Mouse (Mus musculus) stomach, embryonic 15.5 days (tissue): ENCODE measurements at regions not wholly inside any gene's neighbourhood (a gene's known extent, or its start where the extent isn't known, plus 50 kb on each side); places are given as distances from the start of the nearest gene placed in this dataset.

ENCODE experiments used
- ATAC-seq: fragments of 200-750 bp; cut with Nextera tagmentation; 2 replicates; pipeline ENCODE4 v1.8.0; 2017; ENCODE audit warnings: low read depth, moderate number of reproducible peaks, moderate TSS enrichment; ENCODE audit not compliant: insufficient read depth, low FRiP score
- H3K27ac ChIP-seq: fragments of 300-500 bp; sonication (generic); 2 replicates; pipeline ENCODE4 v1.5.1; 2015; ENCODE audit warnings: mild to moderate bottlenecking, inconsistent platforms
- H3K27me3 ChIP-seq: fragments of 300-500 bp; sonication (generic); replicated peaks from 2 replicates; pipeline ENCODE4 v1.6.1; 2015; ENCODE audit warnings: inconsistent platforms
- H3K36me3 ChIP-seq: fragments of 300-500 bp; sonication (generic); 2 replicates; pipeline ENCODE4 v1.6.1; 2015; ENCODE audit warnings: inconsistent platforms
- H3K4me1 ChIP-seq: fragments of 300-500 bp; sonication (generic); 2 replicates; pipeline ENCODE4 v1.6.1; 2015; ENCODE audit warnings: inconsistent platforms
- H3K4me2 ChIP-seq: fragments of 300-500 bp; sonication (generic); 2 replicates; pipeline ENCODE4 v1.6.1; 2015; ENCODE audit warnings: mild to moderate bottlenecking, inconsistent platforms
- H3K4me3 ChIP-seq: fragments of 300-500 bp; sonication (generic); replicated peaks from 2 replicates; pipeline ENCODE4 v1.5.1; 2015; ENCODE audit warnings: inconsistent platforms
- H3K9ac ChIP-seq: fragments of 300-500 bp; sonication (generic); 2 replicates; pipeline ENCODE4 v1.6.1; 2015; ENCODE audit warnings: inconsistent platforms
- H3K9me3 ChIP-seq: fragments of 300-500 bp; sonication (generic); 2 replicates; pipeline ENCODE4 v1.6.1; 2016; ENCODE audit warnings: inconsistent platforms
- WGBS: fragments of 180-500 bp; shearing (Covaris S2); methylation state at CpG from one replicate; pipeline ENCODE4 v1.1.7; 2015; 5-methylcytosine and 5-hydroxymethylcytosine counted together

DNA sequence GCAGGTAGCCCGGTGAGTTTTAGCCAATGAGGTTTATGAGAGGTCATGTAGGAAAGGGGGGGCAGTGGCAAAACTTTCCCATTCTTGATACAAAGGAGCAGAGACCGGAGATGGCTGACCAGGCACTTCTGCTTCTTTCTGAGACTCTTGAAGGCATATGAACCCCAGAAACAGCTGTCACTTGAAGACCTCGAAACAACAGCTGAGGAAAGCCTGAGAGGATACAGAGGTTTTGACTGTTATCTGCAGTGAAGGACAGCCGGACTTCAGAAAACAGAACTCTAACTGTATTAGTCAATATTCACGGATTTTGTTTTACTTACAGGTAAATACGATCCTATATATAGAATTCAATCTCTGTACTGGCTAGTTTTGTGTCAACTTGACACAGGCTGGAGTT, 50.0 kb upstream of the Tiparp start:
- H3K27me3 ChIP-seq = no peaks in the 10 kb centered on the region
- WGBS = 84% methylated on average over 6 of the region's 6 CpGs
- no peak for ATAC-seq

DNA sequence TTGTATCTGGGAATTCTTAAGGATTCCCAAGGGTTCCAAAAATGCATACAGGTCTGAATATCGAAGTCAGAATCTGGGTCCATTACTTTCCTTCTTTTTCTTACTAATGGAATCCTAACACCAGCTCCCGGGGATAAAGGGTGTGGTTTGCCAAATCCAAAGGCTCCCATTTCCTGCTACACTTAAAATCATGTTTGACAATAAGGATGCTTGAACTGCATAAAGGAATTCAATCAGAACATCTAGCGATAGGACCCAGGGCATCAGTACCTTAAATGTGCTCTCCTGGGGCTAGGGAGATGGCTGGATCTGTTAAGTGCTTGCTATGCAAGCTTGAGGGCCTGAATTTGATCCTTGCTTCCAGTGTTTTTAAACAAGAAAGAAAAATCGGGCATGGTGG, 51.1 kb upstream of the Tiparp start:
- Histone ChIP-seq H3K9me3 (no peaks in the 10 kb centered on the region), H3K9ac (no peak overlapping the region), H3K4me2 (no peak overlapping the region), H3K27me3 (no peaks in the 10 kb centered on the region), H3K4me1 (no peaks in the 10 kb centered on the region), H3K4me3 (no peak overlapping the region), H3K27ac (no peak overlapping the region), H3K36me3 (no peaks in the 10 kb centered on the region)
- ATAC-seq = no peak
- WGBS = 62% methylated on average over 4 of the region's 4 CpGs

More for the DNA sequence above, 50.0 kb upstream of the Tiparp start:
- no peaks in the 10 kb centered on the region for H3K9me3 ChIP-seq
- H3K36me3 ChIP-seq = no peaks in the 10 kb centered on the region
- H3K9ac ChIP-seq = no peak overlapping the region
- no peak overlapping the region for H3K4me3 ChIP-seq
- no peak overlapping the region for H3K27ac ChIP-seq
- H3K4me1 ChIP-seq = no peaks in the 10 kb centered on the region
- H3K4me2 ChIP-seq = no peak overlapping the region

DNA sequence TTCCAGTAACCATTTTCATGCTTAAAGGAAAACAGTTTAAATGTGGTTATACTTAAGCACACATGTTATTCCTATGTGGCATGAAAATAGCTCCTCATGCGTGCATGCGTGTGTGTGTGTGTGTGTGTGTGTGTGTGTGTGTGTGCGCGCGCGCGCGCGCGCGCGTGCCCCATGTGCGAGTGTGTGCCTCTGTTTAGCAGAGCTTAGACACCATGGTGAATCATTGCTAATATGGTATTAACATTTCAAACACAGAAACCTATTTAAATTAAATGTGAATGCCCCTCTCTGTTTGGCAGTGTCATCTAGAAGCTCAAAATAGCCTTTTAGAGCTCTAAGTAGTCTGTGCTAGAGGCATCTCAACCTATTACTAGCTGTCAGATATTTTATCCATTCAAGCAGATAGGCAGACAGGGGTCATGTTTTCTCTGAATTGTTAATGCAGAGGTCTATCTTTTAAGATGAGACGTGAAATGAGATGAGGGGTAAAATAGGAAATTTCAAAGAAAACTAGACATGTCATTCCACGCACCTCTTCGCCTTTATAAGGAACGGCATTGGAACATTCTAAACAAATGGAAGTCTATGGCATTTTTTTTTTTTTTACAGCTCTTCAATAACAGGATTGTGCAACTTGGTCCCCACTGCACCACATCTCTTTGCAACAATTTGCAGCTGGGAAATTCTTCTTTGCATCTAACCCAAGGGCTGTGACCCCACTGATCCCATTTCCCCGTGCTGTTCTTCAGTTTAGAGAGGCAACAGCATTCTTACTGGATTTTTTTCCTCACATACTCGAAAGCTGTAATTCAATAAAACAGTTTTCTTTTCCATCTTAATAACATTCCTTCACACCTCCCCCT, 51.9 kb upstream of the Tiparp start:
- Histone ChIP-seq H3K4me3 (no peak overlapping the region), H3K4me1 (no peaks in the 10 kb centered on the region), H3K36me3 (no peaks in the 10 kb centered on the region), H3K4me2 (no peak overlapping the region), H3K9ac (no peak overlapping the region), H3K9me3 (no peaks in the 10 kb centered on the region), H3K27me3 (no peaks in the 10 kb centered on the region), H3K27ac (no peak overlapping the region)
- ATAC-seq = no peak
- WGBS = 79% methylated on average over 19 of the region's 19 CpGs

DNA sequence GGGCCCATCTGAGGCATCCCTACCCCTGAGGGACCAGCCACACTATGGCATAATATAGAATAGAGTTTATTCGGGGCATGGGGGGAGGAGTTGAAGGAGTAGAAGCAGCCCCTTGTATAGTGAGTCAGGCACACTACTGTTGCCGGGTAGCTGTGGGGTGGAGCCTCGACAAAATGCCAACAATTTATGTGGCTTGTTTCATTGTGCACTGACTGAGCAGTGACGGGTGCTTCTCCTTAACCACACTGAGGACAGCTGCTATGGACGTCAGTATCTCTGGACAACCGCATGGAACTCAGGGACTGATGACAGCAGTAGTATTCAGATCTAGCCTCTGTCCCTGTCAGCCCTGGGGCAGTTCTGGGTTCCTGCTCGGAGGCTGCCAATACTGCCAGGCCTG, 53.6 kb upstream of the Tiparp start:
- 68% methylated on average over 7 of the region's 7 CpGs for WGBS
- Histone ChIP-seq H3K4me1 (no peaks in the 10 kb centered on the region), H3K36me3 (no peaks in the 10 kb centered on the region), H3K9me3 (no peaks in the 10 kb centered on the region), H3K4me3 (no peak overlapping the region), H3K4me2 (no peak overlapping the region), H3K27me3 (no peaks in the 10 kb centered on the region), H3K9ac (no peak overlapping the region), H3K27ac (no peak overlapping the region)
- no peak for ATAC-seq

DNA sequence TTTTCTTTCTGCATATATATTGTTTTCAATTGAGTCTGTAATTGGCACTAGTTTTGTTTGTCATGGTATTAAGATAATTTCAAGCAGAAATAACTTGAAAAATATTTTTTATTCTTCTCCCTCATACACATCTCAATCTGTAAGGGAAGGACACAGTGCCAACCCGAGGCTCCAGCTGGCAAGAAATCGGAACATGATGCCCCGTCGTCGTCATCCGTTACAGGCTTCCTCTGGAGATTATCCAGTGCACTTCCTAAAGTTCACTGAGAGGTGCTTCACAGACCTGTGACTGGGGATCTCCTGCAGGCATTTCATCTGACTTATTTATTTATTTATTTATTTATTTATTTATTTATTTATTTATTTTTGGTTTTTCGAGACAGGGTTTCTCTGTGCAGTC, 56.4 kb upstream of the Tiparp start:
- Histone ChIP-seq H3K4me3 (no peak overlapping the region), H3K27ac (no peak overlapping the region), H3K4me2 (no peak overlapping the region), H3K36me3 (no peaks in the 10 kb centered on the region), H3K9me3 (no peaks in the 10 kb centered on the region), H3K9ac (no peak overlapping the region), H3K4me1 (no peaks in the 10 kb centered on the region), H3K27me3 (no peaks in the 10 kb centered on the region)
- ATAC-seq = no peak
- WGBS = 89% methylated on average over 7 of the region's 7 CpGs

DNA sequence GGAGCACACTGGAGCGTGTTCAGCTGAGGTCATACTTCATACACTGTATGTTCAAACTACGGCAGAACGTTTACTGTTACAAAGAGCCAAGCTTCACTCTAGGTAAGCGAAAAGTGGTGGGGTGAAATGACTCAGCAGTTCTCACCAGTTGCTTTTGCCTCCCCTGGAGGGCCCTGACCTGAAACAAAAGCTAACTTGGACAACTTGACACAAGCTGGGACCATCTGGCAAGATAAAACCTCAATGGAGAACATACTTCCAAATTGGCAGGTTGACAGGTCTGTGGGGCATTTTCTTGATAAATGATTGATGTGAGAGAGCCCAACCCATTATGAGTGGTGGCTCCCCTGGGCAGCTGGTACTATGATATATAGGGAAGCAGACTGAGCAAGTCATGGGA, 59.0 kb upstream of the Tiparp start:
- no peaks in the 10 kb centered on the region for H3K27me3 ChIP-seq
- no peak for ATAC-seq
- H3K4me1 ChIP-seq = no peaks in the 10 kb centered on the region
- H3K9ac ChIP-seq = no peak overlapping the region
- H3K27ac ChIP-seq = no peak overlapping the region
- WGBS = 55% methylated on average over 4 of the region's 4 CpGs
- H3K4me2 ChIP-seq = no peak overlapping the region
- no peak overlapping the region for H3K4me3 ChIP-seq
- no peaks in the 10 kb centered on the region for H3K9me3 ChIP-seq
- no peaks in the 10 kb centered on the region for H3K36me3 ChIP-seq

DNA sequence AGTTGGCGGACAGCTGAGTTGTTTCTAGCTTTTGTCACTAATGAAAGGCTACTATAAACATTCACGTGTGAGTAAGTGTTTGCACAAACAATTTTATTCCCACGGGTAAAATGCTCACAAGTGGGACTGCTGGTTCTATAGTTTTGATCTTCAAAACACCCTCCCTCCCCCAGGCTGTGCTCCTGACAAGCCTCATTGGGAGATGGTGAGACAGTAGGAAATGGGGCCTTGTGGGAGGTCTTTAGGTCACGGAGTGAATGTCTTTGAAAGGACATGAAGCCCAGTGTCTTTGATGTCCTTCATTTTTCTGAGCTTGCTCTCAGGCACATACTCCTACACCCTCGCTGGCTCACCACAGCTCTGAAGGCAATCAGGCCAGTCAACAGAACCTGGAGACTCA, 63.4 kb upstream of the Tiparp start:
- no peak for ATAC-seq
- Histone ChIP-seq H3K4me1 (no peaks in the 10 kb centered on the region), H3K27ac (no peak overlapping the region), H3K27me3 (no peaks in the 10 kb centered on the region), H3K9me3 (no peaks in the 10 kb centered on the region), H3K36me3 (no peaks in the 10 kb centered on the region), H3K9ac (no peak overlapping the region), H3K4me3 (no peak overlapping the region), H3K4me2 (no peak overlapping the region)
- 48% methylated on average over 5 of the region's 5 CpGs for WGBS

DNA sequence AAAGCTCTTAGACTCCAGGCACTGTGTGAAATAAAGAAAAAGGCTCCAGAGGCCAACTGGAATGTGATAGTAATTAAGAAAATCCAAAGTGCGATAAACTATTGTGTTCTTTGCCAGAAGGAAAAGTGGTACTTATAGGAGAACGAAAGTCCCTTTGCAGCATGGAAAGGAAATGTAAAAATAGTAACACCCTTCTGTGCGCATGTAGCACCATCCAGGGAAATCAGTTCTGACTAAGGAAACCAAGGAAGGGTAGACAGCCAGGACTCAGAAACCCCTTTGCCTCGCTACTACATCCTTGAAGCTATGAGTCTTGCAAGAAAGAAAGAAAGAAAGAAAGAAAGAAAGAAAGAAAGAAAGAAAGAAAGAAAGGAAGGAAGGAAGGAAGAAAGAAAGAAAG, 67.3 kb upstream of the Tiparp start:
- no peaks in the 10 kb centered on the region for H3K36me3 ChIP-seq
- 72% methylated on average over 4 of the region's 4 CpGs for WGBS

DNA sequence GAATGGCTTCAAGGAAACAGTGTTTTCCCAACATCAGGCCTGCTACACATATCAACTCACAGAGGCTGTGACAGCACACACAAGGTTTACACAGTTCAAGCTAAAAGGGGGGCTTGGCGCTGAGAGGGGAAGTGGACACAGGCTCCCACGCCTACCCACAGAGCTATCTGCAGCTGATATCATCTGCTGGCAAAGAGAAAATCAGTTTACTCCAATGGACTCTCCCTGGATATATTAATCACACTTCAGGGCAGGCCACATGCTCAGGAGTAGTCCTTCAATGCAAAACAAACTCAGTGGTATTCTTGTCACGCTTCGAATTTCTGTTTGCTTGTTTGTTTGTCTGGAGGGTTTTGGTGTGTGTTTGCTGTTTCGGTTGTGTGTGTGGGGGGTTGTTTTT, 67.3 kb upstream of the Ssr3 start:
- H3K4me1 ChIP-seq = 0 out of 2 replicates have a peak, but pooled peaks cover 3% of the 10 kb centered on the region
- WGBS = 43% methylated on average over 5 of the region's 5 CpGs
- no peak overlapping the region for H3K4me2 ChIP-seq
- H3K36me3 ChIP-seq = no peaks in the 10 kb centered on the region
- ATAC-seq = no peak
- H3K27me3 ChIP-seq = no peaks in the 10 kb centered on the region
- H3K9ac ChIP-seq = no peak overlapping the region
- H3K9me3 ChIP-seq = no peaks in the 10 kb centered on the region
- H3K27ac ChIP-seq = no peak overlapping the region
- no peak overlapping the region for H3K4me3 ChIP-seq

More for the DNA sequence above, 67.3 kb upstream of the Tiparp start:
- Histone ChIP-seq H3K4me3 (no peak overlapping the region), H3K27ac (no peak overlapping the region), H3K9ac (no peak overlapping the region), H3K4me2 (no peak overlapping the region), H3K4me1 (no peaks in the 10 kb centered on the region), H3K9me3 (no peaks in the 10 kb centered on the region), H3K27me3 (no peaks in the 10 kb centered on the region)
- ATAC-seq = no peak

DNA sequence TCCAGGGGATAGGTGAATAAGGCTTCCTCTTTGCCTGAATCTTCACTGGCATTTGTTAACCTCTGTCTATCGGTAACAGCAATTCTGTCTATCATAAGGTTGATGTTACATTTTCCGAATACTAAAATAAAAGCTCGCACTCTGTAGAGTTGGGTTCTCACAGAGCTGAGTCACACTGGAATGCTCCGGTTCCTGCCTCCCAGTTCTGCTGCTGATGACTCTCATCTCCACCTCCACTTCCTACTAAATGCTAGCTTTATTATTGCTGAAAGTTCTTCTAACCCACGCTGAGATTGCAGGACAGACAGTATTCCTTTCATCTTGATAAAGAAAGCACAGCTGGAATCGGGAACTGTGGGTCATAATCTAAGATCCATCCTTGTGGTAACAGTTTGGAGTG, 65.5 kb upstream of the Ssr3 start:
- H3K4me3 ChIP-seq = no peak overlapping the region
- H3K4me2 ChIP-seq = no peak overlapping the region
- 0 out of 2 replicates have a peak, but pooled peaks cover 3% of the 10 kb centered on the region for H3K4me1 ChIP-seq
- H3K27me3 ChIP-seq = no peaks in the 10 kb centered on the region
- H3K36me3 ChIP-seq = no peaks in the 10 kb centered on the region
- no peak overlapping the region for H3K27ac ChIP-seq
- no peaks in the 10 kb centered on the region for H3K9me3 ChIP-seq
- no peak for ATAC-seq
- no peak overlapping the region for H3K9ac ChIP-seq
- WGBS = 65% methylated on average over 6 of the region's 6 CpGs

DNA sequence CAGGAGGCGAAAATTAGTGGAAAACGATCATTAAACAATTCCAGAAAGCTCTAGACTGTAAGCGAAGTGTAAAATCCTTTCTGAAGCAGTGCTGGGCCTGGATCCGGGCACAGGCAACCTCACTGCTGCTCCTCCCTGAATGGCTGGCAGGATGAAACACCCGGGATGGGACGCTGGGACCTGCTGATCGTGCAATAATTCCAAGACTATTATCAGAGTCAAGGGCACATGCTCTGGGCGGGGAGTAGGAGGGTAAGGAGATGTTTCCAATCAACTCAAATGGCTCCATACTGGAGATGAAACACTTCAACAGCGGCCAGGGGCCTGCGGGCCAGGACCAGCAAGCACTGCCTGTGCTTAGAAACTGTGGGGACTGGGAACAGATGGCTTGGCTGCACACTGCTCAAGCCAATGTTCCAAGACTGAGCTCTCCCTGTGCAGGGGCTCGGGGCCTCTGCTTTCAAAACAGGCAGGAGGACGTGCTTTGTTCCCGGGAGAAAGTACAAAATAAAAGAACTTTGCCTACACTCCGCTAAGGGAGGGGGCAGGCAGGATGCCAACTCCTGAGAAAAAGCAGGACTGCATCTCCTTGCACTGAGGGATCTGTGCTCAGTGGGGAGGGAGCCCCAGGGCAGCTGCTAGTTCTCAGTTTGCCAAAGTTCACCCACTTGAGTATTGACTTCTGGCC, 63.3 kb upstream of the Ssr3 start:
- Histone ChIP-seq H3K27me3 (no peaks in the 10 kb centered on the region), H3K9me3 (no peaks in the 10 kb centered on the region), H3K4me2 (no peak overlapping the region; the same call in 1 of the 2 replicates), H3K4me3 (no peak overlapping the region), H3K27ac (peak overlapping the region; percentile 89), H3K4me1 (0 out of 2 replicates have a peak, but pooled peaks cover 3% of the 10 kb centered on the region), H3K9ac (no peak overlapping the region), H3K36me3 (no peaks in the 10 kb centered on the region)
- ATAC-seq = peak; percentile 92
- WGBS = 39% methylated on average over 14 of the region's 14 CpGs

DNA sequence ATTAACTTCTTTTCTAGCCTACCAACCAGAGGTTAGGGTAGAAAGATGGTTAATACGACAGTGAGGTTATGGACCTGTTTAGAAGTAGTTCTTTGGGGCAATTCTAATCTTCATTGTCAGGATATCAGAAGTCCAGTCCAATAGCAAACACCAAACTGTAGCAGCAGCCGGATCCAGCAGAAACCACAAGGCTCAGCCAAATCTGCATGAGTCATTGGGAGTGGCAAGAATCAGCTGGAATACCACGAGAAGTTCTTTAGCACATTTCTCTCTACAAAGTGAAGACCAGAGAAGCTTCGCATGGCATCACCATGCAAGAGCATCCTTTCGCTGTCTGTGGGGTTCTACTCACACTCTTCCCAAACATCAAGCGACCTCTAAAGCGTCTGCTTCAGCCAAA, 61.9 kb upstream of the Ssr3 start:
- H3K9me3 ChIP-seq = no peaks in the 10 kb centered on the region
- 85% methylated on average over 7 of the region's 7 CpGs for WGBS
- H3K4me2 ChIP-seq = no peak overlapping the region
- no peaks in the 10 kb centered on the region for H3K36me3 ChIP-seq
- H3K27me3 ChIP-seq = no peaks in the 10 kb centered on the region
- no peak overlapping the region for H3K27ac ChIP-seq
- H3K4me3 ChIP-seq = no peak overlapping the region
- H3K9ac ChIP-seq = no peak overlapping the region
- ATAC-seq = no peak
- 0 out of 2 replicates have a peak, but pooled peaks cover 3% of the 10 kb centered on the region for H3K4me1 ChIP-seq
